Mouse (Mus musculus): ENCODE measurements around the gene Cyp20a1.

Cyp20a1 gene

DNA sequence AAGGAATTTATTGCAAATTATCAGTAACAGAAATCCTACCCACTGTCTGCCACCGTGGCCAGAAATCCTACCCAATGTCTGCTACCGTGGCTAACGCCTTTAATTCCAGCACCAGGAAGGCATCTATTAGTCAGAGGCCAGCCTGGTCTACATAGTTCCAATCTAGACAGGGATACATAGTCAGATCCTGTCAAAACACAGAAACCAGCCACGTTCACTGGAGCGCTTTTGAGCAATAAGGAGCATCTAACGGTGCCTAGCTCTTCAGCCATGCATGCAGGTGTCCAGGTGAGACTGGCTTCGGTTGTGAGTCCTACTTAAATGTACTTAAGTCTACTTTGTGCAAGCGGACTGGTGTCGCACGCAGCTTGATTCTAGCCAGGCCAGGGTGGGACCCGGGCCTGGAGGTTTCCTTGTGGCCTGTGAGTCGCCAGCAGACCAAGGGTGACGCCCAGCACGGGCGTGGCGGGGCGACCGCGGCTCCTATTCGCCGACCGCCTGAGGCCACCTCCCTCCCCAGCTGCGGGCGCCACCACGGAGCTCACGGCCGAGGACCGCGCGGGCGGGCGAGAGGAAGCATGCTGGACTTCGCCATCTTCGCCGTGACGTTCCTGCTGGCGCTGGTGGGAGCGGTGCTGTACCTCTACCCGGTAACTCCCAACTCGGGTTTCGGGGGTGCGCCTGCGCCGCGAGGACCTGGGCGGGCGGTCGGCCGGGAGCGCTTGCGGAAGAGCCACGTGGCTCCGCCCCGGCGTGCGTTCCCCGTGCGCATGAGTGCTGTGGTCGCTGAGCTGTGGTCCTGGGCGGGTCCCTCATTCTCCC, at the start of gene Cyp20a1:
Gene Cyp20a1, plus strand, starts transcription at position 516 of the 822 bp plus-strand sequence.
- CTCF ChIA-PET, result no interaction called here

DNA sequence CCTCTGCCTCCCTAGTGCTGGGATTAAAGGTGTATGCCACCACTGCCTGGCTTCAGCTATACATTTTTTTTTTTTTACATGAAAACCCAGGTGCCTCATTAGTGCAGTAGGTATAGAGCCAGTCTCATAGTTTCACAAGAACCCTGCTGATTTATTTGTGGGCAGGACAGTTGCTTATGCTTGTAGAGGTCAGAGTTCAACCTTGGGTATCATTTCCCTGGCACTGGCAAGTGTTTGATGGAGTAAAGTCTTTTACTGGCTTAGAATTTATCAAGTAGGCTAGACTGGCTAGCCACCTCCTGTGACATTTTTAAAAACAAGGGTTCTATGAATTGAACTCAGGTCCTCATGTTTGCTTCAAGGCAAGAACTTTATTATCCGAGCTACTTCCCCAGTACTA, 49.2 kb upstream of the Cyp20a1 start:
- CTCF ChIA-PET, result no interaction called here

DNA sequence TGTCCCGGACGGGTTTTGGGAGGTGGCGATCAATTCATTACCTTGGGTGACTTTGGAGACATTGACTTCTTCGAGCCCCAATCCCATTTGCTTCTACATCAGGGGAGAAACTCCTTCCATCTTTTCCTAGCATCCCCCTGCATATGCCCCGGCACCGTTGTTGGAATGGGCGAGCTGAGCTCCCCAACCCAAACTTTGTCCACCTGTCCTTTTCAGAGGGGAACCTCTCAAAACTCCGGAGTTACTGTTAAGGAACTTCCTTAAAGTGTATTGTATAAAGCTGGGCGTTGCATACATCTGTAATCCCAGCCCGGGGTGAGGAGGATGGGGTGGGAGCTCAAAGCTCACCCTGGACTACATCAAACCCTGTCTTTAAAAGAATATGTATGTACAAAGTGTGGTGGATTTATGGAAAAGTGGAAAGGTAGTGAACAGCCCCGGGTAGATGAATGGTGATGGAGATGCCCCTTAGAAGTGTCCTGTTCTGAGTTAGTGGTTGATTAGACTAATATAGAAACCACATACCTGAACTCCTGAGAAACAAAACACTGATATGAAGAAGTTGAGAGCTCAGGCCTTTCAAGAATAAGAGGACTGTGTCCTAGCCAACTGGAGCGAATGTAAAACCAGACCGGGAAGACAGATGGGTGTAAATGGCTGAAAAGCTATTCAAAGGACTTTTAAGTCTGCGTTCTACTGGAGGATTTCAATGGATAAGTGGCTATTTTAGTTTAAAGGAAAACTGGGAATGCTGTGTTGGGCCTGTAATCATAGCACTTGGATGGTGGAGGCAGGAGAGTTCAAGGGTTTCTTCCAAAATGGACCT, 720 bp downstream of the Cyp20a1 start:
- CTCF ChIA-PET, result interaction anchor here (0.6 kb wide), 1 partner anchor 303 kb away, joined by 3 read pairs; no protein-coding TSS in a partner anchor

- CTCF ChIA-PET, result no interaction called here
Observed at GRCm38 (mm10) chr1:60344670-60345069, 1.5 kb downstream of the Cyp20a1 start.

GRCm38 (mm10) chr1:60345712-60346111, 2.6 kb downstream of the Cyp20a1 start:
- CTCF ChIA-PET, result no interaction called here

- CTCF ChIA-PET, result no interaction called here
Observed at GRCm38 (mm10) chr1:60352786-60353185, 9.7 kb downstream of the Cyp20a1 start.

DNA sequence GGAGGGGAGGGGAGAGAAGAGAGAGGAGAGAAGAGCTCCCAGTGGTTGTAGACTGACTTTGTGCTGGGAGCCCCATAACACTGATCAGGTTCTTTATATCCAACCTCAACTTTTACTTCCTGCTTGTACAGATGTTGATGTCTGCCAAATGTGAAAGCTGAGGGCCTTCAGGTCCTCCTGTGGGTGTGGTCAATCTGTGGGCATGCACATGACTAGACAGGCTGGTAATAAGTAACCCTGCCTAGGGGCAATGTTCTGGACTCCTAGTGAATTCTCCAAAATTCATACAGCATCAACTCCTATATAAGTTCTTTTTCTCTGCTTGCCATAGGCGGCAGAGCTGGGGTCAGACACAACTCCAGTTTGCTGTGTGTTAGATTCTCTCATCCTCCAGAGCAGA, 18.5 kb downstream of the Cyp20a1 start:
- CTCF ChIA-PET, result no interaction called here

DNA sequence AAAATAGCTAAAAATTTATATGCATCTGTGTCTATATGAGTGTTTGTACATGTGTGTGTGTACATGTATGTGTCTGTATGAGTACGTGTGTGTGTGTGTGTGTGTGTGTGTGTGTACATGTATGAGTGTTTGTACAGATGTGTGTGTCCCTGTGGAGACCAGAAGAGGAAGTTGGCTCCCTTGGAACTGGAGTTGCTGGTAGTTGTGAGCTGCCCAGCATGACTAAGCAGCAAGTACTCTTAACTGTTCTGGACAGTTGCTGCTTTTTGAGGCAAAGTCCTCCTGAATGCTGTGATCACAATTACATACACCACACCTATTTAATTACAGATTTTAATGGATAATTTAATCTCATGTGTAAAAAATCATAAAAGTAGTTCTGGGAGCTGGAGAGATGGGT, 33.4 kb downstream of the Cyp20a1 start:
- CTCF ChIA-PET, result no interaction called here

DNA sequence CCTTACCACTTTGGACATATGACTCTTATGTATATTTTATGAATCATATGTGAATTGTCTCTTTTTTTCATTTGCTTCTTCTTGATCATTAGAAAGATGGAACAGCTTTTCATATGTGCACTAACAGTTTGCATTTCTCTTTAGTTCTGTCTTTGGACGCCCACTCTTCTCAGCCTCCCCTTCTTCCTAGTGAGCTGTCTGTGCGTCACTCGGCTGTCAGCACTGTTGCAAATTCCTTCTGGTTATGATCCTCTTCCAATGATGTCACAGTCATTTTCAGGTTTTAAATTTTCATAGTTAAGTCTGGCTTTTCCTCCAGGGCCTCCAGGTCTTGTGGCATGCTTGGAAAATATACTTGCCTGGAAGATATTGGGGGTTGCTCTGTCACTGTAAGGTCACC, 38.8 kb downstream of the Cyp20a1 start:
- CTCF ChIA-PET, result no interaction called here

GRCm38 (mm10) chr1:60404848-60405247, 61.7 kb downstream of the Cyp20a1 start:
- CTCF ChIA-PET, result interaction anchor here (0.7 kb wide), 1 partner anchor 574 kb away, joined by 3 read pairs; no protein-coding TSS in a partner anchor

- CTCF ChIA-PET, result no interaction called here
Observed at GRCm38 (mm10) chr1:60408501-60409167, 65.5 kb downstream of the Cyp20a1 start.

GRCm38 (mm10) chr1:60409168-60409828, 66.2 kb downstream of the Cyp20a1 start, which contains the start of gene Abi2:
Abi2 (plus strand) TSS chr1:60409619.
- CTCF ChIA-PET, result no interaction called here

GRCm38 (mm10) chr1:60409928-60410817, 67.0 kb downstream of the Cyp20a1 start:
- CTCF ChIA-PET, result no interaction called here

DNA sequence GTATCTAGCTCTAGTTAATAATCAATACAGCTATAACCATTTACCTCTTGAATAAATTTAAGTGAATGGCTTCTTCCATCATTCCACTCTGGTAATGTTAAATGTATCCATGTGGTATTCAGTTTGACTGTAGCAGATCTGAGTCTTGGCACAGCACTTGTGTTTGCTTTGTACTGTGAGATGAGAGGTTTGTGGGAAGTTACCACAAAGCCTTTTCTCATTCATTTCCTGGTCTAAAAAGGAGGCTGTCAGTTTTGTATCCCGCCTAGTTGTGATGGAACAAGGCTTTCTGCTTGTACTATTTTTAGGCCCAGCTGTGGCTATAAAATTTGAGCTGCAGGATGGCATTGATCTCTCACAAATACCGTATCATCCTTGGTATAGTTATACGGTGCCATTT, 73.6 kb downstream of the Cyp20a1 start:
- CTCF ChIA-PET, result no interaction called here

DNA sequence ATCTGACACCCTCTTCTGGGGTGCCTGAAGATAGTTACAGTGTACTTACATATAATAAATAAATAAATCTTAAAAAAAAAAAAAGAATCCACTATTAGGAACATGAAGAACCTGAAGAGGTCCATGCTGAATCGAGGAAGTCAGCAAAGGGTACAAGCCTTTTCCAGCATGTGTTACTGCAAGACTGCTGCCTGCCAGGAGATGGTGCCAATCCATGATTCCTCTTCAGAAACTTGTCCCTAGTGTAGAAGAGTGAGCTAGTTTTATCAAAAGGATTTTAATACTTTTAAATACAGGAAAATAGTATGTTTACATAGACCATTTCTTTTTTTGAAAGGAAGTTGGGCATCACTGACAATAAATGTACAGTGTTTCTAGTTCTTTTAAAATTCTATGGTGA, 80.8 kb downstream of the Cyp20a1 start:
- CTCF ChIA-PET, result no interaction called here

- CTCF ChIA-PET, result interaction anchor here (0.7 kb wide), 1 partner anchor 110 kb away, joined by 7 read pairs; no protein-coding TSS in a partner anchor
Observed at GRCm38 (mm10) chr1:60428341-60428740, 85.2 kb downstream of the Cyp20a1 start.

DNA sequence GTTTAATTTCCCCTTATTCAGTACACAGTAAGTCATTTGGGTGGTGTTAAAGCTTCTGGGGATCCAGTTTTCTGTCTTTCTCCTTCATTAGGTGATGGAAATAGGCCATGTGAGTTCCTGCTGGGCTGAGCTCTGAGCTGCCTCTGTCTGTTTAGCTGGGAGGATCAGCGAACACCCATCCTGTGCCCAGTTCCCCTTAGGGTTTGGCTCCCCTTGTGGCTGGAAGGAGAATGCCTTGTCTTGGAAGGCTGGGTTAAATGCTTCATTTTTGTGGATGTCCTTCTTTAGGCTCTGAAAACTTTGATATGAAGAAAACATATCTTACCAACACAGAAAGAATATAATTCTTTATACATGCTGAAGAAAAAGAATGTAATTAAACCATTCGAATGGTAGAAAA, 85.8 kb downstream of the Cyp20a1 start:
- CTCF ChIA-PET, result no interaction called here

DNA sequence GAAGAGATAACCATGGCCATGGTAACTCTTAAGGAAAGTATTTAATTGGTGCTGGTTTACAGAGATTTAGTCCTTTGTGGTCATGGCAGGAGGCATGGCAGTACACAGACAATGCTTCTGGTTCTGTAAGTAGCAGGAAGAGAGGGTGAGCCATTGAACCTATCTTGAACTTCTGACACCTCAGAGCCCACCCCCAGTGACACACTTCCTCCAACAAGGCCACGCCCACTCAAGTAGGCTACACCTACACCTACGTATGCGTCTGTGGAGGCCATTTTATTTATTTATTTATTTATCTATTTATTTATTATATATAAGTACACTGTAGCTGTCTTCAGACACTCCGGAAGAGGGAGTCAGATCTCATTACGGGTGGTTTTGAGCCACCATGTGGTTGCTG, 88.4 kb downstream of the Cyp20a1 start:
- CTCF ChIA-PET, result no interaction called here

GRCm38 (mm10) chr1:60432497-60432896, 89.4 kb downstream of the Cyp20a1 start:
- CTCF ChIA-PET, result no interaction called here

Measured in spleen, embryonic (tissue).